Mouse (Mus musculus) MEL (cell line): Measurements from ENCODE around the gene Atp8a2. TPM values are rescaled to one million over a fixed set of nuclear protein-coding genes. Genes with fewer than 3 reads are reported as not detected.
"Not testable (repeated sequence)": the region's sequence is repeated elsewhere in the genome, so short reads cannot be mapped to it uniquely, and the experiment has no call there.

Source experiments
- DNase-seq: peaks from one replicate; pipeline ENCODE4 v3.0.0; 2011; ENCODE audit warnings: low read depth, low spot score
- H3K27ac ChIP-seq: 2 replicates; pipeline ENCODE4 v1.5.1; 2012; ENCODE audit warnings: low read depth, mild to moderate bottlenecking, control low read depth, low read length, moderate library complexity; ENCODE audit not compliant: control insufficient read depth
- H3K27me3 ChIP-seq, 2 experiments: fragments of 150-350 bp in 1 of 2; sonication (generic) in 1 of 2; 2 replicates each; pipeline ENCODE4 v1.6.1; 2012; ENCODE audit warnings: low read length in 2 of 2, mild to moderate bottlenecking in 2 of 2, improper control_type of control experiment in 1 of 2, moderate library complexity in 1 of 2; ENCODE audit not compliant: insufficient read depth in 2 of 2, control insufficient read depth in 1 of 2
- H3K36me3 ChIP-seq, 2 experiments: 2 replicates each; pipeline ENCODE4 v1.6.1; 2012 to 2014; ENCODE audit warnings: low read length in 2 of 2, improper control_type of control experiment in 1 of 2, inconsistent platforms in 1 of 2, mild to moderate bottlenecking in 1 of 2; ENCODE audit not compliant: insufficient read depth in 2 of 2, control insufficient read depth in 1 of 2
- H3K4me1 ChIP-seq, 2 experiments: fragments of 150-350 bp in 1 of 2; sonication (generic) in 1 of 2; 2 replicates each; pipeline ENCODE4 v1.6.1; 2012; ENCODE audit warnings: low read length in 2 of 2, improper control_type of control experiment in 1 of 2, mild to moderate bottlenecking in 1 of 2; ENCODE audit not compliant: insufficient read depth in 2 of 2, control insufficient read depth in 1 of 2
- H3K4me3 ChIP-seq, 2 experiments: fragments of 150-350 bp in 1 of 2; sonication (generic) in 1 of 2; 2 replicates each; pipeline ENCODE4 v1.5.1; 2012; ENCODE audit warnings: low read depth in 2 of 2, low read length in 2 of 2, mild to moderate bottlenecking in 2 of 2, moderate library complexity in 2 of 2, control low read depth in 1 of 2, improper control_type of control experiment in 1 of 2; ENCODE audit not compliant: control insufficient read depth in 1 of 2, insufficient read depth in 1 of 2
- H3K79me2 ChIP-seq: 2 replicates; pipeline ENCODE4 v1.6.1; 2012; ENCODE audit warnings: mild to moderate bottlenecking, low read length, moderate library complexity; ENCODE audit not compliant: control insufficient read depth, poor library complexity, insufficient read depth
- H3K9ac ChIP-seq: 2 replicates; pipeline ENCODE4 v1.6.1; 2012; ENCODE audit warnings: low read depth, mild to moderate bottlenecking, control low read depth, low read length, moderate library complexity; ENCODE audit not compliant: control insufficient read depth, poor library complexity, severe bottlenecking
- H3K9me3 ChIP-seq: fragments of 150-350 bp; sonication (generic); replicated peaks from 2 replicates; pipeline ENCODE4 v1.6.1; 2012; ENCODE audit warnings: mild to moderate bottlenecking, low read length, improper control_type of control experiment, moderate library complexity; ENCODE audit not compliant: insufficient read depth
- E2F4 ChIP-seq: IDR thresholded peaks from 2 replicates; pipeline ENCODE4 v1.6.1; 2011; ENCODE audit warnings: low read depth, low read length, improper control_type of control experiment, borderline replicate concordance
- ELF1 ChIP-seq: IDR thresholded peaks from 2 replicates; pipeline ENCODE4 v1.6.1; 2014; ENCODE audit warnings: low read depth, mild to moderate bottlenecking, inconsistent platforms, low read length, improper control_type of control experiment, moderate library complexity
- EP300 ChIP-seq, 2 experiments: IDR thresholded peaks; 2 replicates each; pipeline ENCODE4 v1.6.1; 2011; ENCODE audit warnings: improper control_type of control experiment in 2 of 2, low read length in 2 of 2, low read depth in 1 of 2, mild to moderate bottlenecking in 1 of 2
- GABPA ChIP-seq: IDR thresholded peaks from 2 replicates; pipeline ENCODE4 v1.6.1; 2012; ENCODE audit warnings: low read depth, mild to moderate bottlenecking, inconsistent platforms, low read length, improper control_type of control experiment, moderate library complexity
- KAT2A ChIP-seq: conservative IDR thresholded peaks from 2 replicates; pipeline ENCODE4 v1.6.1; 2012; ENCODE audit warnings: low read depth, low read length, improper control_type of control experiment, inconsistent platforms
- MAZ ChIP-seq: IDR thresholded peaks from 2 replicates; pipeline ENCODE4 v1.6.1; 2012; ENCODE audit warnings: low read depth, mild to moderate bottlenecking, inconsistent platforms, low read length, improper control_type of control experiment
- MEF2A ChIP-seq: IDR thresholded peaks from 2 replicates; pipeline ENCODE4 v1.6.1; 2014; ENCODE audit warnings: low read depth, mild to moderate bottlenecking, inconsistent platforms, low read length, improper control_type of control experiment; ENCODE audit not compliant: poor library complexity, insufficient replicate concordance, severe bottlenecking; ENCODE audit errors: extremely low read depth
- MXI1 ChIP-seq: IDR thresholded peaks from 2 replicates; pipeline ENCODE4 v1.6.1; 2011; ENCODE audit warnings: mild to moderate bottlenecking, low read depth, low read length, improper control_type of control experiment
- MYB ChIP-seq: IDR thresholded peaks from 2 replicates; pipeline ENCODE4 v1.6.1; 2011; ENCODE audit warnings: mild to moderate bottlenecking, low read depth, low read length, improper control_type of control experiment
- MYC ChIP-seq: IDR thresholded peaks from 2 replicates; pipeline ENCODE4 v1.6.1; 2011; ENCODE audit warnings: low read depth, mild to moderate bottlenecking, low read length, improper control_type of control experiment, moderate library complexity
- POLR2A ChIP-seq, 2 experiments: IDR thresholded peaks; 2 replicates each; pipeline ENCODE4 v1.6.1; 2011 to 2012; ENCODE audit warnings: low read length in 2 of 2, mild to moderate bottlenecking in 2 of 2, control low read depth in 1 of 2, improper control_type of control experiment in 1 of 2, low read depth in 1 of 2, moderate library complexity in 1 of 2; ENCODE audit not compliant: control insufficient read depth in 1 of 2, insufficient read depth in 1 of 2, poor library complexity in 1 of 2
- POLR2AphosphoS2 ChIP-seq: IDR thresholded peaks from 2 replicates; pipeline ENCODE4 v1.6.1; 2011; ENCODE audit warnings: low read length, improper control_type of control experiment
- RAD21 ChIP-seq: IDR thresholded peaks from 2 replicates; pipeline ENCODE4 v1.6.1; 2011; ENCODE audit warnings: mild to moderate bottlenecking, low read depth, low read length, improper control_type of control experiment
- RCOR1 ChIP-seq: IDR thresholded peaks from 2 replicates; pipeline ENCODE4 v1.6.1; 2012; ENCODE audit warnings: low read depth, mild to moderate bottlenecking, inconsistent platforms, low read length, improper control_type of control experiment
- SIN3A ChIP-seq: IDR thresholded peaks from 2 replicates; pipeline ENCODE4 v1.6.1; 2012; ENCODE audit warnings: low read length, improper control_type of control experiment, inconsistent platforms
- TCF12 ChIP-seq: IDR thresholded peaks from 2 replicates; pipeline ENCODE4 v1.6.1; 2014; ENCODE audit warnings: low read depth, mild to moderate bottlenecking, inconsistent platforms, low read length, improper control_type of control experiment, moderate library complexity
- UBTF ChIP-seq: IDR thresholded peaks from 2 replicates; pipeline ENCODE4 v1.6.1; 2012; ENCODE audit warnings: low read depth, mild to moderate bottlenecking, inconsistent platforms, low read length, improper control_type of control experiment, moderate library complexity, borderline replicate concordance; ENCODE audit not compliant: insufficient read depth
- USF1 ChIP-seq: IDR thresholded peaks from 2 replicates; pipeline ENCODE4 v1.6.1; 2014; ENCODE audit warnings: low read depth, mild to moderate bottlenecking, inconsistent platforms, low read length, improper control_type of control experiment, moderate library complexity
- USF2 ChIP-seq, 2 experiments: IDR thresholded peaks; 2 replicates each; pipeline ENCODE4 v1.6.1; 2011 to 2012; ENCODE audit warnings: improper control_type of control experiment in 2 of 2, low read length in 2 of 2, borderline replicate concordance in 1 of 2, inconsistent platforms in 1 of 2, low read depth in 1 of 2, mild to moderate bottlenecking in 1 of 2; ENCODE audit not compliant: insufficient read depth in 1 of 2
- ZKSCAN1 ChIP-seq: IDR thresholded peaks from 2 replicates; pipeline ENCODE4 v1.6.1; 2012; ENCODE audit warnings: low read depth, mild to moderate bottlenecking, inconsistent platforms, low read length, improper control_type of control experiment, moderate library complexity
- ZMIZ1 ChIP-seq: IDR thresholded peaks from 2 replicates; pipeline ENCODE4 v1.6.1; 2012; ENCODE audit warnings: low read depth, mild to moderate bottlenecking, inconsistent platforms, low read length, improper control_type of control experiment, moderate library complexity
- ZNF384 ChIP-seq: IDR thresholded peaks from 2 replicates; pipeline ENCODE4 v1.6.1; 2012; ENCODE audit warnings: low read depth, mild to moderate bottlenecking, inconsistent platforms, low read length, improper control_type of control experiment
- polyA plus RNA-seq, 2 experiments: library from polyadenylated mRNA; stranded (reverse) in 1 of 2; unstranded in 1 of 2; fragments of >175 nt in 1 of 2; fragments of >200 nt in 1 of 2; gene quantifications; 2 replicates each; pipeline versions ENCODE4 v1.2.1 to v1.2.4; 2012; ENCODE audit warnings: low replicate concordance in 2 of 2, low read depth in 1 of 2; ENCODE audit not compliant: insufficient read length in 2 of 2, insufficient read depth in 1 of 2, missing spikeins in 1 of 2
- total RNA-seq: library from RNA; depleted of rRNA; stranded (reverse); fragments of 300-350 nt; gene quantifications from 2 replicates; pipeline ENCODE4 v1.2.3, GENCODE M21; 2012

Atp8a2 gene
- total and polyA plus RNA-seq, 3 experiments: 0.29 to 0.39 TPM; not detected in 1

GRCm38 (mm10) chr14:59819215-59820114 is 377.5 kb downstream of the Atp8a2 start:
- no peak overlapping the region for H3K9ac ChIP-seq
- H3K36me3 ChIP-seq: no peaks in the 10 kb centered on the region
- H3K4me1 ChIP-seq: no peaks in the 10 kb centered on the region
- no peak overlapping the region for H3K27ac ChIP-seq
- H3K9me3 ChIP-seq: no peaks in the 10 kb centered on the region
- no peak for DNase-seq
- H3K4me3 ChIP-seq: no peak overlapping the region
- H3K27me3 ChIP-seq: no peaks in the 10 kb centered on the region
- H3K79me2 ChIP-seq: no peaks in the 10 kb centered on the region
- TF ChIP-seq TCF12: no peak
- TF ChIP-seq MEF2A: no peak
- TF ChIP-seq EP300 (IDR thresholded peaks at IDR 0.05; ENCODE audit: low read depth in 1 of 2, low read length in 2 of 2): no peak
- no peak for TF ChIP-seq KAT2A
- TF ChIP-seq USF2 (IDR thresholded peaks at IDR 0.05; ENCODE audit: borderline replicate concordance in 1 of 2, insufficient read depth in 1 of 2, low read depth in 1 of 2, low read length in 2 of 2): no peak
- no peak for TF ChIP-seq MXI1
- no peak for TF ChIP-seq POLR2AphosphoS2
- TF ChIP-seq ZKSCAN1: no peak
- TF ChIP-seq POLR2A (IDR thresholded peaks at IDR 0.05; ENCODE audit: control insufficient read depth in 1 of 2, insufficient read depth in 1 of 2, low read depth in 1 of 2, low read length in 2 of 2, poor library complexity in 1 of 2): no peak
- TF ChIP-seq MAZ: no peak
- TF ChIP-seq MYB: no peak
- TF ChIP-seq, all 39 proteins: peak for 0

GRCm38 (mm10) chr14:59810316-59810715 is 386.7 kb downstream of the Atp8a2 start:
- H3K9me3 ChIP-seq, DNase-seq, H3K9ac ChIP-seq, H3K4me1 ChIP-seq, H3K36me3 ChIP-seq, H3K27me3 ChIP-seq, H3K79me2 ChIP-seq, H3K4me3 ChIP-seq, H3K27ac ChIP-seq: not testable (repeated sequence)

- no peak overlapping the region for H3K27ac ChIP-seq
Measured at GRCm38 (mm10) chr14:59809790-59810189, 387.2 kb downstream of the Atp8a2 start.

More at GRCm38 (mm10) chr14:59809790-59810189, 387.2 kb downstream of the Atp8a2 start:
- no peak for DNase-seq
- Histone ChIP-seq H3K27me3 (no peaks in the 10 kb centered on the region), H3K79me2 (no peaks in the 10 kb centered on the region), H3K4me1 (no peaks in the 10 kb centered on the region), H3K4me3 (no peak overlapping the region), H3K36me3 (no peaks in the 10 kb centered on the region), H3K9me3 (no peaks in the 10 kb centered on the region), H3K9ac (no peak overlapping the region)
- TF ChIP-seq MXI1: no peak
- no peak for TF ChIP-seq TCF12
- no peak for TF ChIP-seq MAZ
- TF ChIP-seq MEF2A: no peak
- no peak for TF ChIP-seq ELF1
- no peak for TF ChIP-seq USF2 (IDR thresholded peaks at IDR 0.05; ENCODE audit: borderline replicate concordance in 1 of 2, insufficient read depth in 1 of 2, low read depth in 1 of 2, low read length in 2 of 2)
- no peak for TF ChIP-seq E2F4
- TF ChIP-seq MYB: no peak
- no peak for TF ChIP-seq UBTF
- no peak for TF ChIP-seq ZNF384
- TF ChIP-seq GABPA: no peak
- no peak for TF ChIP-seq POLR2A (IDR thresholded peaks at IDR 0.05; ENCODE audit: control insufficient read depth in 1 of 2, insufficient read depth in 1 of 2, low read depth in 1 of 2, low read length in 2 of 2, poor library complexity in 1 of 2)
- TF ChIP-seq ZMIZ1: no peak
- no peak for TF ChIP-seq ZKSCAN1
- TF ChIP-seq USF1: no peak
- no peak for TF ChIP-seq MYC
- no peak for TF ChIP-seq SIN3A
- no peak for TF ChIP-seq RAD21
- no peak for TF ChIP-seq RCOR1
